Mouse (Mus musculus) heart, embryonic 16.5 days (tissue): Measurements from ENCODE around the gene Eddm3b. TPM values are rescaled to one million over a fixed set of nuclear protein-coding genes. Genes with fewer than 3 reads are reported as not detected.

Experiments used
- ATAC-seq: fragments of 200-750 bp; cut with Nextera tagmentation; replicated peaks from 2 replicates; pipeline ENCODE4 v1.8.0; 2017; ENCODE audit warnings: moderate number of reproducible peaks; ENCODE audit not compliant: insufficient read depth, low FRiP score; ENCODE audit errors: extremely low read depth
- H3K27ac ChIP-seq: fragments of 300-500 bp; sonication (generic); 2 replicates; pipeline ENCODE4 v1.5.1; 2014; ENCODE audit warnings: mild to moderate bottlenecking, low read length, control low read depth, moderate library complexity
- H3K27me3 ChIP-seq: fragments of 300-500 bp; sonication (generic); 2 replicates; pipeline ENCODE4 v1.6.1; 2014; ENCODE audit warnings: low read length, mixed read lengths; ENCODE audit not compliant: control insufficient read depth, insufficient read depth
- H3K36me3 ChIP-seq: fragments of 300-500 bp; sonication (generic); 2 replicates; pipeline ENCODE4 v1.6.1; 2014; ENCODE audit not compliant: control insufficient read depth, insufficient read depth
- H3K4me1 ChIP-seq: fragments of 300-500 bp; sonication (generic); 2 replicates; pipeline ENCODE4 v1.6.1; 2014; ENCODE audit warnings: low read length, mixed read lengths; ENCODE audit not compliant: control insufficient read depth, insufficient read depth
- H3K4me2 ChIP-seq: fragments of 300-500 bp; sonication (generic); 2 replicates; pipeline ENCODE4 v1.6.1; 2014; ENCODE audit warnings: low read depth, mild to moderate bottlenecking, control low read depth, low read length
- H3K4me3 ChIP-seq: fragments of 300-500 bp; sonication (generic); 2 replicates; pipeline ENCODE4 v1.5.1; 2014; ENCODE audit warnings: mild to moderate bottlenecking, control low read depth, low read length
- H3K9ac ChIP-seq: fragments of 300-500 bp; sonication (generic); 2 replicates; pipeline ENCODE4 v1.6.1; 2014; ENCODE audit warnings: low read length, control low read depth
- H3K9me3 ChIP-seq: fragments of 300-500 bp; sonication (generic); replicated peaks from 2 replicates; pipeline ENCODE4 v1.6.1; 2016; ENCODE audit warnings: low read length; ENCODE audit not compliant: control insufficient read depth
- WGBS: fragments of 180-500 bp; shearing (Covaris S2); extraction: QIAGEN DNeasy Blood & Tissue Kit; methylation state at CpG from one replicate; pipeline ENCODE4 v1.1.7; 2014; 5-methylcytosine and 5-hydroxymethylcytosine counted together
- polyA plus RNA-seq: library from polyadenylated mRNA; unstranded; fragments of >200 nt; fragmentation: Nextera tagmentation; extraction: Ambion mirVana; gene quantifications from 2 replicates; pipeline ENCODE4 v1.2.1, GENCODE M21; 2015

Gene Eddm3b
- not detected in 2 replicates for polyA plus RNA-seq

DNA sequence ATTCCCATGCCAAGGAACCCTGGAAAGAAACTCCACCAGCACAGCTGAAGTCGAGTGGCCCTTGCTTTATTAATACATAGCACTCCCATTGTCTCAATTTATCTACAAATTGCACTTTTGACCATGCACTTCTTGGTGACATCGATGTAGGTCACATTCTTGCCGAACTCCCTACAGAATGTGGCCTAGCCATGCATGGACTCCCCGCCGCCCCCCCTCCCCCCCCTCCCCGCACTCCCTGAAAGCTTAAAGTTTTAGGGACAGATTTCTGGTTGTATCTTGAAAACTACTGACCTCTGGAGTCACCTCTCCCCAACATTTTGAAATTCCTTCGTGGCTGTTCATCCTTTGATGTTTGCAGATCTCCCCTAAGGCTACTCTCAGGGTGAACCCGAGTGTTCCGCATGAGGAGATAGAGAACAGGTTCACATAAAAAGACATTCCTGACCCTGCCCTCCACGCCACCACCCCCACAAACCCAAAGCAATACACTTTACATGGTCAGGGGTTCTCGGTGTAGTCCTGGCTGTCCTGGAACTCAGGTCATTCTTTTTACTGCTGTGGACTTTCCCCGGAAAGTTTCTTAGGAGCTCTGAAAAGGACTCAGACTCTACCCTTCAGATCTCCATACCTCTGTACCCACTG, at the start of gene Eddm3b:
TSS of gene Eddm3b (plus strand) at position 511 of the 645 bp plus-strand sequence.
- no peak for ATAC-seq

DNA sequence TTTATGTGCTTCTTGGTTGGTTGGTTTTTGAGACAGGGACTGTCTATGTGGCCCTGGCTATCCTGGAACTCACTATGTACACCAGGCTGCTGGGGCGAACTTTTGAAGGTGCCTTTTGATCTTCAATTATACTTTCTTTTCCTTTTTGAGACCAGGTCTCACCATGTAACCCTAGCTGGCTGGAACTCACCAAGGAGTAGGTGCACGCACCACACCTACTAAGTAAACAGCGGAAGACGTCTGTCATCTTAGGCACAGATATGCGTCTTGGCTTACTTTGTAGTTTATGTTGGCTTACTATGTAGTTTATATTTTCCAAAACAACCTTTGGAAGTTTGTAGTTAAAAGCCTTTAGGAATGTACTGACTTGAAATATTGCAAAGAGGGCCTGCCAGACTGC, 45.3 kb upstream of the Eddm3b start:
- ATAC-seq = no peak

More for the DNA sequence above, at the start of gene Eddm3b:
- no peak within 1 kb of the TSS for H3K9ac ChIP-seq
- no peak within 1 kb of the TSS for H3K4me2 ChIP-seq
- 47% methylated on average over 12 of the region's 12 CpGs for WGBS
- H3K27me3 ChIP-seq = no peaks in the 10 kb centered on the region
- H3K27ac ChIP-seq = no peak within 1 kb of the TSS
- H3K9me3 ChIP-seq = peaks cover 6% of the 10 kb centered on the region; the same call in 1 of the 2 replicates
- H3K4me1 ChIP-seq = 0 out of 2 replicates have a peak, but pooled peaks cover 2% of the 10 kb centered on the region
- no peak within 1 kb of the TSS for H3K4me3 ChIP-seq
- no peaks in the 10 kb centered on the region for H3K36me3 ChIP-seq

DNA sequence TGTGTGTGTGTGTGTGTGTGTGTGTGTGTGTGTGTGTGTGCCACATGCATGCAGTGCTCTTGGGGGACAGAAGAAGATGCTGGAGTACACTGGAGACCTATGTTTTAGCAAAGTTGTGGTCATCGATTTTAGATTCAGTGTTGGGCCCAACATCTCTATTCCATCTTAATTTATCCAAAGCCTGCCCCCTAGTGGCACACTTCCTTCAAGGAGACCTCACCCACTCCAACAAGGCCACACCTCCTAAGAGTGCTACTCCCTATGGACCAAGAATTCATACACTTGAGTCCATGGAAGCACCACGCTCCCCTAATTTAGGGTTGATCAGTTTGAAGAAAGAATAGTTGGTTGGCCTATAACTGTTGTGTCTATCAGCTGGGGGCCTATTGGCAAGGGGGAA, 44.6 kb upstream of the Eddm3b start:
- Histone ChIP-seq H3K27ac (no peak overlapping the region), H3K4me1 (peaks cover 4% of the 10 kb centered on the region; the same call in 1 of the 2 replicates), H3K36me3 (no peaks in the 10 kb centered on the region), H3K27me3 (no peaks in the 10 kb centered on the region), H3K4me3 (no peak overlapping the region), H3K4me2 (no peak overlapping the region), H3K9me3 (no peaks in the 10 kb centered on the region), H3K9ac (no peak overlapping the region)
- no peak for ATAC-seq
- WGBS = 81% methylated on average over 2 of the region's 2 CpGs

More for the DNA sequence above, 45.3 kb upstream of the Eddm3b start:
- Histone ChIP-seq H3K36me3 (no peaks in the 10 kb centered on the region), H3K27me3 (no peaks in the 10 kb centered on the region), H3K4me3 (no peak overlapping the region), H3K4me1 (peaks cover 4% of the 10 kb centered on the region; the same call in 1 of the 2 replicates), H3K9ac (no peak overlapping the region), H3K4me2 (no peak overlapping the region), H3K9me3 (no peaks in the 10 kb centered on the region), H3K27ac (no peak overlapping the region)
- WGBS = 77% methylated on average over 5 of the region's 5 CpGs

DNA sequence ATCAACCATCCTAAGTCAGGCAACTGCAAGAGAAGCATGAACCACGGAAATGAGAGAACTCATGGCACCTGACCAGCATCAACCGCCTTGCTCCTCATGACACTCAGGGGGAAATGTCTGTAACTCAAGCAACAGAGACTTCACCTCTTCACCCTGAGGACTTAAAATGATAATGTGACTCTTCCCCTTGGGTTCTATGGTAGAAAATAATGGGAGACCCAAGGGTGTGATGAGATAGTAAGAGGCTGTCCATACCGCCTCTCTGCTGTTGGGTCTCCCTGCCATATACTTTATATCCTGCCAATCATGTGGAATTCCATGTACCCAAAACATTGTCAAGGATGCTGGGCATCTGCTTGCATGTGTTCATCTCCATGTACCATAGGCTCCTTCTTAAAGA, 39.9 kb upstream of the Eddm3b start, which contains the start of gene Olfr750:
TSS of gene Olfr750 (minus strand) at position 101 of the 400 bp plus-strand sequence.
- WGBS = 85% methylated on average over 3 of the region's 3 CpGs
- no peak within 1 kb of the TSS for H3K4me3 ChIP-seq
- H3K9ac ChIP-seq = no peak within 1 kb of the TSS
- no peak for ATAC-seq
- no peaks in the 10 kb centered on the region for H3K27me3 ChIP-seq
- H3K4me2 ChIP-seq = no peak within 1 kb of the TSS
- no peaks in the 10 kb centered on the region for H3K36me3 ChIP-seq
- H3K4me1 ChIP-seq = no peaks in the 10 kb centered on the region
- H3K27ac ChIP-seq = no peak within 1 kb of the TSS
- H3K9me3 ChIP-seq = no peaks in the 10 kb centered on the region

DNA sequence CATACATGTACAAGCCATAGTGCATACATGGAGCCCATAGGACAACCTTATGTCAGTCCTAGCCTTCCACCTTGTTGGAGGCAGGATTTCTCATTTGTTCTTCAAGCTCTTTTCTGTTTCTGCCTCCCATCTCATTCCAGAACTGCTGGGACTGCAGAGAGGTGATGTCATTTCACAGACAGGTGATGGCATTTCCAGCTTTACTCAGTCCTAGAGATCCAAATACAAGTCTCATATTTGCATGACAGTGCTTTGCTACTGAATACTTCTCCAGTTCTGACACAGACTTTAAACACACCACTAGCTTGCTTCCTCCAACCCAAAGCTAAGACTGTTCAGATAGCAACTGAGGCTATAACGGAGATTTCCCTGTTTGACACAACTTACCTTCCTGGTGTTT, 35.0 kb upstream of the Eddm3b start:
- no peak for ATAC-seq
- no peak overlapping the region for H3K9ac ChIP-seq
- 93% methylated on average over 1 of the region's 1 CpGs for WGBS
- H3K4me2 ChIP-seq = no peak overlapping the region
- H3K27ac ChIP-seq = no peak overlapping the region
- no peaks in the 10 kb centered on the region for H3K36me3 ChIP-seq
- no peak overlapping the region for H3K4me3 ChIP-seq
- H3K4me1 ChIP-seq = 0 out of 2 replicates have a peak, but pooled peaks cover 4% of the 10 kb centered on the region
- no peaks in the 10 kb centered on the region for H3K9me3 ChIP-seq
- no peaks in the 10 kb centered on the region for H3K27me3 ChIP-seq

DNA sequence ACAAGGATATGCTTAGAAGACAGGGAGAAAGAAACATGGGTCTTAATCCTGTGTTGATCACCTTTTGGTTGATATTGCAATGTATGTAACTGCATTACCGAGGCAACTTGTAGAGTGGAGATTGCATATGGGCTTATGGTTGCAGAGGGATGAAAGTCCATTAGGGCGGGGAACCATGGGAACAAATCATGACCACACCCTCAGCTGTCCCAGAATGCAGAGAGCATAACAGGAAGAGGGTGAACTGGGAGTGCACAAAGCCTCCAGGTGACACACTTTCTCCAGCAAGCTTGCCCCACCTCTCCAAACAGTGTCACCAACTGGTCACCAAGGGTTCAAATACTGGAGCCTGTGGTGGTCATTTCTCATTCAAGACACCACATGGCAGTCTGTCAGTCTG, 33.2 kb upstream of the Eddm3b start:
- no peaks in the 10 kb centered on the region for H3K9me3 ChIP-seq
- H3K4me2 ChIP-seq = no peak overlapping the region
- no peak overlapping the region for H3K4me3 ChIP-seq
- 0 out of 2 replicates have a peak, but pooled peaks cover 4% of the 10 kb centered on the region for H3K4me1 ChIP-seq
- H3K9ac ChIP-seq = no peak overlapping the region
- 80% methylated on average over 2 of the region's 2 CpGs for WGBS
- H3K27me3 ChIP-seq = no peaks in the 10 kb centered on the region
- H3K27ac ChIP-seq = no peak overlapping the region
- ATAC-seq = no peak
- H3K36me3 ChIP-seq = no peaks in the 10 kb centered on the region

DNA sequence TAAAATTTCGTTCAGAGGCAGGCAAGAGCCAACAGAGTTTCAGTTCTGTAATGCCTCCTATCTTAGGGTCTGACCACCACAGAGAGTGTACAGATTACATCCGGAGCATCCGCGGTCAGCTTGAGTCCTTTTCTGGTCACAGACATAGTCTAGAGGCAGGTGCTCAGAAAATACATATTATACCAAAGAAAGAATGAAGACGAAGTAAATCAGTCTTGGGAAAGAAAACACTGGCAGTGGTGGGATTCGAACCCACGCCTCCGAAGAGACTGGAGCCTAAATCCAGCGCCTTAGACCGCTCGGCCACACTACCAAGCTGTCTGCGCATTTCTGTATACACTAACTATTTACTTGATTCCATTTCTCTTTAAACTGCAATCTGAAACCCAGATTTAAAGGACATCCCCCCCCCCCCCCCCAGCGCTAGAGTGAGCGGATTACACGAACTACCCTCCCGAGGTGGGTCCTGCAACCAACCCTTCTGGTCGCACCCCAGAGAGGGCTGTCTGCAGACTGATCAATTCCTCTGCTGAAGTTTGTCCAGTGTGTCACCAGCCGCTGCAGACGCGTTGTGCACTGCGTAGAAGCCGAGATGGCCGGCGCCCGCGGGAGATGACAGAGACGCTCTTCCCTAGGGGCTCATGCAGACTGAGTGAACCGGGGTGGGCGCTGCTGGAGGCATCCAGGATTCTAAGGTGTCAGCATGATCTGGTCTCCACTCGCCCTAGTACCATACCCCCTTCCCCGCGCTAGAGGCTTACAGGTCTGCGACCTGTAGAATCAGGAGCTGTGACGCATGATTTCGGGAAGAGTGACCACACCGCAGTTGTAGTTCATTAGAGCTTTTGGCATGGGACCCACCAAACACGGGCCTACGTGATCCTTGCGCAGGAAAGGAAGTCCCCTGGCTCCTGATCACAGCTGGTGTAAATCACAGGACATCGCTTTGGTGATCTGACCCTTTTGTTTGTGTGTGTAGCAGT, 31.3 kb upstream of the Eddm3b start:
- Histone ChIP-seq H3K4me2 (peak overlapping the region; percentile 90), H3K4me3 (peak overlapping the region; percentile 73), H3K9ac (peak overlapping the region; percentile 79), H3K9me3 (no peaks in the 10 kb centered on the region), H3K36me3 (no peaks in the 10 kb centered on the region), H3K27ac (peak overlapping the region; percentile 62), H3K4me1 (0 out of 2 replicates have a peak, but pooled peaks cover 4% of the 10 kb centered on the region), H3K27me3 (no peaks in the 10 kb centered on the region)
- 3% methylated on average over 39 of the region's 40 CpGs for WGBS
- peak; percentile 78 for ATAC-seq

DNA sequence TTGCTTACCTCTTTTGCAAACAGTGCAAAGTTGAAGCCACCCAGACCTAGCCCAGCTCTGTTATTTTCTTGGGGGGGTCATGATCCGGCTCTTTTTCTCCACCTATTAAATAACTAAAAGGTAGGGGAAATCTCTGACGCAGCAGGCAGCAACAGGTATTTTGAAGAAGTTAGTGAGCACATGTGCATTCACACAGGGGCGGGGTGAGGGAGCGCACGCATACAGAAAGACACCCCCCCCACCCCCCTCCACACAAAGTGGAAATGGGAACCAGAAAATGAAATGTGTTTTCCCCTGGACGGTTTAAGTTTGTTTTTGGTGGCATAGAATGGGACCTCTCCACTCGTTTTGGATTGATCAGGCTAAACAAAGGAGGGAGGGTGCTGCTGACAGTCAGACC, 30.4 kb upstream of the Eddm3b start:
- H3K4me2 ChIP-seq = peak overlapping the region; percentile 90
- no peak for ATAC-seq
- peak overlapping the region; percentile 73 for H3K4me3 ChIP-seq
- H3K36me3 ChIP-seq = no peaks in the 10 kb centered on the region
- no peaks in the 10 kb centered on the region for H3K9me3 ChIP-seq
- no peak overlapping the region; the same call in 1 of the 2 replicates for H3K9ac ChIP-seq
- 15% methylated on average over 7 of the region's 7 CpGs for WGBS
- H3K4me1 ChIP-seq = peaks cover 6% of the 10 kb centered on the region; the same call in 1 of the 2 replicates
- H3K27ac ChIP-seq = no peak overlapping the region
- no peaks in the 10 kb centered on the region for H3K27me3 ChIP-seq
